Mouse (Mus musculus): ENCODE results near the gene Ceacam19. TPM values are rescaled to one million over a fixed set of nuclear protein-coding genes. Genes with fewer than 3 reads are reported as not detected.

The Ceacam19 gene
- total RNA-seq, 2 experiments from 2014 or later, result not detected

DNA sequence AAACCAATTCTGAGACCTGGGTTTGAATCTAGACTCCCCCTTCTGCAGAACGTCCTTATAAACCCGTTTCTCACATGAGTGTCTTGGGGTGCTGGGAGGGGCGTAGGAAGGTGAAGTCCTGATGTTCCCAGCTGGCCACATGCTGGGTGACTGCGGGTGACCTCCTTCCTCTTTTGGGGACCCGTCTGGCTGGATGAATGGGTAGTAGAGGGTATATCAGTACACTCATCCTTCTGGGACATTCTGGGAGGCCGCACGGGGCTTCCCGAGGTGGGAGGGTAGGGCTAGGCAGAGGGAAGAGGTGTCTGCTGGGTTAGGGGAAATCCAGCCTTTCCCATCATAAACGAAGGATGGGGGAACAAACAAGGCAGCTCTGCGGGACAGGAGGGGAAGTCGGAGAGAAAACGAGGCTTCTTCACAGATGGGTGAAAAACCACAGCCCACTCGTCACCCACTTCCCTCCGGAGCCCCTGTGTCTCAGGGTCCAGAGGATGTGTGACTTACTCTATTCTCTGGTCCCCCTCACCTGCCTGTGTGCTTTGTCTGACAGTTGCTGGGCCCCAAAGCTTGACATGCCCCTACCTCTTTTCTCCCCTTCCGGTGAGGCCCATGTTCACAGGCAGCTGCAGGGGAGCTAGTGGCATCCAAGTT lies 43.1 kb downstream of the Ceacam19 start:
- DNase-seq (ENCODE audit: low spot score in 2 of 2), result no peak
- intact Hi-C loops (cut with DNase I), result no loop called here

DNA sequence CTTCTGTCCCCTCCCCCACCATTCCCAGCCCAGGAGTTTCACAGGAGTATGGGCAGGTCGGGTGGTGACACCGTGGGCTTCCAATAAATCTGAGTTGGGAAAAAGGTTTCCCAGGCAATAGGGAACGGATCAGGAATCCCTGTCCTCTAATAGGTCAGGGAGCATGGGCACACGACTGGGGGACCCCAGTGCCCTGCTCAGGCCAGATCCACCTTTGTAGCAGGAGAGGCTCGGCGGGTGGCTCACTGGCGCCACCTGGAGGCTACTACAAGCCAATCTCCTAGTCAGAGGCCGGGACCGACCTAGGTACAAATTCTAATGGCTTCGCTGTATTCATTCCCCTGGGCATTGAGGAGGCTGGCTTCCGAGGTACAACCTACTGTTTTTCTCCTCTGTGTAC lies 44.2 kb downstream of the Ceacam19 start:
- intact Hi-C loops (cut with DNase I), result loop anchor here (1.0 kb wide), 1 partner anchor 40 kb away; no protein-coding TSS in a partner anchor
- peak; percentile 41 to 64 for DNase-seq (ENCODE audit: low spot score in 2 of 2)

DNA sequence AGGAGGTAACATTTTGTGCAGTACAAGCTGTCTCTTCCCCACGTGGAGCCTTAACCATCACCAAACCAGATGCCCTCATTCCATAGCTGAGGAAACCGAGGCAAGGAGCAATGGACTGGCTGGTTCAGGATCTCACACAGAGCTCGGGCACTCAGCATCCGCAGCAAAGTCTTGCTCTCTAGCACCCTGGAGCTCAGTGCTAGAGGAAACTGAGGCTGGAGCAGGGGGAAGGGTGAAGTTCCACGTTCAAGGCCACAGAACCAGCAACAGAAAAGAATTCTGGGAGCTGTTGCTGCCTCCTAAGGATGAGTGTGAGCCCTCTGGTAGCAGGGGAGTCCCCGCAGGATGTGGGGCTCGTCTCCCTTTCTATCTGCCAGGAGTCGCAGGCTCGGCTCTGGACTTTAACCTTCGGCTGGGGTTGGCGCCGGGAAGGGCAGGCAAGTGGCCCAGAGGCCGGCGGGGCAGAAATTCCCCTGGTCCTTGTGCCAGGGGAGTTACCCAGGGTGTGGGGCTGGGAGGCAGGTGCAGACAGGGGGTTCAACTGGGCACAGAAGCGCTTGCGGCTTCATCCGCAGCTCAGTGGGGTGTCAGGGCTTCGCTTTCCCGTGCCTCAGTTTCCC lies 44.8 kb downstream of the Ceacam19 start:
- intact Hi-C loops (cut with DNase I), result loop anchor here (1.0 kb wide), 1 partner anchor 40 kb away; no protein-coding TSS in a partner anchor
- no peak for DNase-seq (ENCODE audit: low spot score in 2 of 2)

DNA sequence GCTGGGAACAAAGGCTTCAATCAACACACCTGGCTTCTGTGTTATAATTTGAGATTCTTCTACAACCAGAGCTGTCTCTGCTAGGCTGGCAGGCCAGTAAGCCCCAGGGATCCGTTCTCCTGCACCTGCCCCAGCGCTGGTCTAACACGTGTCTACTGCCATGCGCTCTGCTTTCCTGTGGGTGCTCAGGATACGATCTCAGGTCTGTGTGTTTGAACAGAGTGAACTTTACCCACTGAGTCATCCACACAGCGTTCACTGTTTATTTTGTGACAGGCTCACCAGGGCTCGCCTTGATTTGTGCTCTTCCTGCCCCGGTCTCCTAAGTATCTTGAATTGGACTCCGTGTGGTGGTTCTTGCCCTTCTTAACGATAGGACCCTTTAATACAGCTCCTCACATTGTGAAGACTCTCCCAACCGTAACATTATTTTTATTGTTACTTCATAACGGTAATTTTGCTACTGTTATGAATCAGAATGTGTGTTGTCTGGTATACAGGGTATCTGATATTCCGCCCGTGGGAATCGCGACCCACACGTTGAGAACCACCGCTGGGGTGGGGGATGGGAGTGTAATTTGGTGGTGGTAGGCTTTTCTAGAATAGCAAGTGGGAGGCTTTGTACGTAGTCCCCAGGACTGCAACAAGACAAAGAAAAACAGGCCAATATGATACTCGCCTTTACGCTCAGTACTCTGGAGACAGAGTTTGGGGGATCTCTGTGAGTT lies 45.9 kb downstream of the Ceacam19 start:
- no peak for DNase-seq (ENCODE audit: low spot score in 2 of 2)
- intact Hi-C loops (cut with DNase I), result no loop called here

DNA sequence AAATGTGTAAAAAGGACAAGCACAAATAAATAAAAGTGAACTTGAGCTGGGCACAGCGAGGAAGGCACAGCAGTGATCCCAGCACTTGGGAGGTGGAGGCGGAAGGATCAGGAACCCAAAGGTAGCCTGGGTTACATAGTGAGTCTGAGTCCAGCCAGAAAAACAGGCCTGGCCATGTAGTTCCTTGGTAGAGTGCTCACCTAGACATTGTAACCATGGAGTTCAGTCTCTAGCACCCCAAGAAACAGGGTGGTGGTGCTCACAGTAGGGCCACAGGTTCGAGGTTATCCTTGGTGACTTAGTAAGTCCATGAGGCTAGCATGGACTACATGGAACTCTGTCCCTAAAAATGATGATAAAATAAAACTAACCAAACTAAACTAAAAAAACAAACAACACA lies 46.8 kb downstream of the Ceacam19 start:
- intact Hi-C loops (cut with DNase I), result no loop called here
- no peak for DNase-seq (ENCODE audit: low spot score in 2 of 2)

DNA sequence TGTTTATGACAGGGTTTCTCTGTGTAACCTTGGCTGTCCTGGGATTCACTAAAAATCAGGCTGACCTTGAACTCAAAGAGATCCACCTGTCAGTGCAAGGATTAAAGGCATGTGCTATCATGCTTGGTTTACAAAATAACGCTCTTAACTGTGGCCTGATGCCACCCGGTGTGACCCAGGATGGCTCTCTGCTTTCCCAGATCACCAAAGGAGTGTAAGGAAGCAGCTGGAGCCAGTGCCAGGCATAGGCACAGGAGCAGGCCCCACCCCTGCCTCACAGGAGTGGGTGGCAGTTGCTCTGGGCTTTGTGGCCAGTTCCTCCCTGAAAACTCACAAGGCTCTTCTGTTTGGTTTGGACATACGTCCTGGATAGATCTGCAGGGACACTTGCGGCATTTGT lies 47.4 kb downstream of the Ceacam19 start:
- DNase-seq (ENCODE audit: low spot score in 2 of 2), result no peak
- intact Hi-C loops (cut with DNase I), result no loop called here

DNA sequence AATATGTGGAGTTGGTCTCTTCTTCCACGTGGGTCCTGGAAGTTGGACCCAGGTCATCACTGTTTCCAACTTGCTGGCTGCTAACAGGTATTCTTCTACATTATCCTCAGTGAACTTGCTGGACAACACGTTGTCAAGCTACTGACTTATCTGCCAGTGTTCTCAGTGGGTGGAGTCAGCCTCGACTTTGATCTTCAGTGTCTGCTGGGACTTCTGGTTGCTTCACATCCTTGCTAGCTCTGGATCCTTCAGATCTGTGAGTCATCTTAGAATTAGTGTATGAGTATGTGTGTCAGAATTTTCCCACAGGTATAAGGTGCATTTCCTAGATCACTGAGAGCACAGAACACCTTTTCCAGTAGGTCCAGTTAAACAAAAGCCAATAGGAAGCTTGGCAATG lies 50.9 kb downstream of the Ceacam19 start:
- intact Hi-C loops (cut with DNase I), result no loop called here
- DNase-seq (ENCODE audit: low spot score in 2 of 2), result no peak

DNA sequence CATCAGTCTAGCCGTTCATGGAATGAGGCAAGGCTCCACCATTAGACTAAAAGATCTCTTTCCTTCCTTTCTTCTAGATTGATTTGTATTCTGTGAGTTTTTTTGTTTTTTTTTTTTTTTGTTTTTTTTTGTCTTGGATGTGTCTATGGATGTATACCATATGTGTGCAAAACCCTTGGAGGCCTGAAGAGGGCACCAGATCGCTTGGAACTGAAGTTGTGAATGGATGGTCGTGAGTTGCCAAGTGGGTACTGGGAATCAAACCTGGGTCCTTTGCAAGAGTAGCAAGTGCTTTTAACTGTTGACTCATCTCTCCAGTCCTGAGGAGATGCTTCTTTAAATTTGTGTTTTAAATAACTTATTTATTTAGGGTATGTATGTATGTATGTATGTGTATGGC lies 53.7 kb downstream of the Ceacam19 start:
- DNase-seq (ENCODE audit: low spot score in 2 of 2), result no peak
- intact Hi-C loops (cut with DNase I), result no loop called here

DNA sequence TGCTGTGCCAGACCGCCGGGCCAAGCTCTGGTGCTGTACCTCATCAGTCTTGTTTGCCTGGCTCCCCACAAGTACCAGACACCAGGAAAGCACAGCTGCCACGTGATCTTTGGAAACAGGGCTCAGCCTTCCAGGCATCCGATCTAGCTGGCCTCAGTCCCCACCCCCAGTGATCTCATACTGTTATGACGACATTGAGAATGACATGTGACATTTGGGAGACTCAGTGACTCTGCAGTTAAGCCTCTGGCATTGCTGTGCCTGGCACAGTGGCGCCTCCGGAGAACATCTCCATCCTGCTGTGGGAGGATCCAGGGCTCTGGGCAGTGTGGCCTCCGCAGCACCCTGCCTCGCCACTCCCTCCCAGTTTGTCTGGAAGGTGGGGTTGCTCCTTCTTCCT lies 55.9 kb downstream of the Ceacam19 start:
- intact Hi-C loops (cut with DNase I), result no loop called here
- DNase-seq (ENCODE audit: low spot score in 2 of 2), result no peak

DNA sequence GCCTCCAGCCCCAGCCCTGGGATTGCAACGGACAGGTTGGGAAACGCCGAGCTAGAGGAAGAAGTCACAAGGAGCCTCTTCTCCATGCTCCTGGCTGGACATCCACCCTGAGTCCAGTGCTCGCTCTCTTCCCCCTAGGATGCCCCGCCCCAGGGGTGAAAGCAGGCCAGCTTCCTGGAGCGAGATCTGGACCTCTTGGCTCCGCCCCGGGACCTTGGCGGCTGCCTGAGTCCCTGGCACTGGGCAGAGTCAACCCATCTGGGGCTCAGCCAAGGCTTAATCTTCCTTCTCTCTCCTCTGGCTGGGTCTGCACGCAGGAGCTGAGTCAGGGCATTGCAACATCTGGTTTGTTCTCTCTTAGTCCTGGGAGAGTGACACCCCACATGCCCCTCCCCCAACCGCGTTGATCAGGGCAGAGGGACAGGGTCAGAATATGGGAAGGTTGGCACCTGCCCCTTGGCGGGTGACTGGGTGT lies 57.0 kb downstream of the Ceacam19 start:
- intact Hi-C loops (cut with DNase I), result no loop called here

DNA sequence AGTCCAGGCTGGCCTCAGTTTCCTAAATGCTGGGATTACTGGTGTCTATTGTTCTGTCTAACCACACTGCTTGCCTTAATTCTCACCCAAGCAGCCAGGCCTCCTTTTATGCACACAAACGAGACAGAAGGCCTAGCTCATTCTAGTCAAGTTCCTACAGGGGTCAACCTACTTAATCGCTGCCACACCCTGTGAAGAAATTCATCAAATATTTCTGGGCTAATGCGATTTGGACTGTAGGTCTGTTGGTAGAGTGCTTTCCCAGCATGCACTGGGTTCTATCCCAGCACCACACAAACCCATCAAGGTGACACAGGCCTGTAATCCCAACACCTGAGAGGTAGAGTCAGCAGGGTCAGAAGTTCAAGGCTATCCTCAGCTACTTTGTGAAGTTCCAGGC lies 58.1 kb downstream of the Ceacam19 start:
- intact Hi-C loops (cut with DNase I), result no loop called here
- DNase-seq (ENCODE audit: low spot score in 2 of 2), result no peak

More for the DNA sequence above, 57.0 kb downstream of the Ceacam19 start:
- peak in 1 of 2 experiments; percentile 43 for DNase-seq (ENCODE audit: low spot score in 2 of 2)

DNA sequence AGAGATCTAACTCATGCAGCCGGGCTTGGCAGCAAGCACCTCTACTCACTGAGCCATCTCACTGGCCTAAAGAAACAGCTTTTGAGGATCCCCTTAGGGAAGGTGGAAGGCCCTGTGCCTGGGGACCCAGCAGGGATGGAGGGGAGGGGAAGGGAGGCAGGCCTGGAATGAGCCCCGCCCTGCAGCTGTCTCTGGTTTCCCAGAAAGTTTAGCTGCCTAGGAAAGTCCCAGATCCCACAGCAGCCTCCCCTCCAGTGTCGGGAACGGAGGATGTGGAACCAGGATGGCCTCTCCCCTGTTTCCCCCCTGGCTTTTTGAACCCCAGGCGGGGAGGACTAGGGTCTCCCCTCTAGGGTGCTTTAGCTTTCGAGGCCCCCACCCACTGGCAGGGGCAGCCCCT lies 61.0 kb downstream of the Ceacam19 start:
- DNase-seq (ENCODE audit: low spot score in 2 of 2), result no peak
- intact Hi-C loops (cut with DNase I), result no loop called here

Other genes starting within 250 kb of the Ceacam19 start
- gene Clptm1, start 222.9 kb downstream of the Ceacam19 start, total RNA-seq (2021), result 100 to 1,000 TPM; 156 to 159 TPM
- gene Apoc2, start 210.0 kb downstream of the Ceacam19 start, total RNA-seq (2021), result not detected
- not detected for gene Gm44805, start 206.5 kb downstream of the Ceacam19 start, total RNA-seq (2021)
- gene Apoc4, start 206.5 kb downstream of the Ceacam19 start, total RNA-seq (2021), result not detected
- gene Apoc1, start 195.3 kb downstream of the Ceacam19 start, total RNA-seq (2021), result 1 to 10 TPM; 2.2 to 3.3 TPM
- 1,000 to 10,000 TPM; 1,873 to 2,039 TPM for gene Apoe, start 188.8 kb downstream of the Ceacam19 start, total RNA-seq (2021)
- 100 to 1,000 TPM; 104 to 120 TPM for gene Tomm40, start 172.5 kb downstream of the Ceacam19 start, total RNA-seq (2021)
- 10 to 100 TPM; 11.6 to 15.2 TPM for gene Nectin2, start 137.5 kb downstream of the Ceacam19 start, total RNA-seq (2021)
- gene Bcam, start 116.9 kb downstream of the Ceacam19 start, total RNA-seq (2021), result 10 to 100 TPM; 10.7 to 11.0 TPM
- not detected for gene Cblc, start 91.2 kb downstream of the Ceacam19 start, total RNA-seq (2021)
- 1 to 10 TPM in 1 of 2 experiments, not detected in 1; 1.2 TPM for gene Bcl3, start 65.2 kb downstream of the Ceacam19 start, total RNA-seq (2021)
- 1 to 10 TPM; 3.0 to 4.1 TPM for gene Gm19345, start 36.0 kb downstream of the Ceacam19 start, total RNA-seq (2021)
- not detected for gene Ceacam16, start 26.7 kb downstream of the Ceacam19 start, total RNA-seq (2021)
- gene Pvr, start 33.2 kb upstream of the Ceacam19 start, total RNA-seq (2021), result 10 to 100 TPM; 10.1 to 11.4 TPM
- gene Igsf23, start 62.8 kb upstream of the Ceacam19 start, total RNA-seq (2021), result not detected
- gene Ceacam20, start 77.4 kb upstream of the Ceacam19 start, total RNA-seq (2021), result not detected
- gene Nlrp9b, start 103.5 kb upstream of the Ceacam19 start, total RNA-seq (2021), result not detected
- gene Vmn1r91, start 211.7 kb upstream of the Ceacam19 start, total RNA-seq (2021), result not detected
- gene Gm16442, start 234.6 kb upstream of the Ceacam19 start, total RNA-seq (2021), result not detected

All from left cerebral cortex, postnatal 14 days (tissue).